ENCODE assay signal across 8 mouse cellular contexts in genomic region chr10:5922294-5922828, GRCm38 (mm10). TPM values are rescaled to one million over a fixed set of nuclear protein-coding genes. Genes with fewer than 3 reads are reported as not detected.
A peak's percentile ranks its signal among the peaks of the same experiment; 100 is the strongest.
DNase-seq lines count a peak whose midpoint lies in the region; ATAC-seq lines count a peak whose summit lies in the region.

Rgs17 (minus strand) TSS chr10:5922400.

- H3K27me3 ChIP-seq in embryonic facial prominence, embryonic 10.5 days (replicated peaks; ENCODE audit: low read depth, poor library complexity, severe bottlenecking): peaks cover 44% of the 10 kb centered on the region
- peaks cover 41% of the 10 kb centered on the region for H3K27me3 ChIP-seq in liver, embryonic 15.5 days

- no peak within 1 kb of the TSS for H3K9ac ChIP-seq in liver, embryonic 15.5 days

- no peaks in the 10 kb centered on the region for H3K36me3 ChIP-seq in embryonic facial prominence, embryonic 10.5 days (replicated peaks)
- H3K36me3 ChIP-seq in liver, embryonic 15.5 days (replicated peaks): no peaks in the 10 kb centered on the region

- peak within 1 kb of the TSS; percentile 54 for H3K4me2 ChIP-seq in liver, embryonic 15.5 days

- H3K27ac ChIP-seq in embryonic facial prominence, embryonic 10.5 days (replicated peaks): peak within 1 kb of the TSS; percentile 71
- H3K27ac ChIP-seq in liver, embryonic 15.5 days (replicated peaks): no peak within 1 kb of the TSS

- no peak for ATAC-seq in liver, embryonic 15.5 days (ENCODE audit: insufficient read depth)

- under 1% methylated on average over 33 of the region's 35 CpGs for WGBS in embryonic facial prominence, embryonic 10.5 days
- WGBS in liver, embryonic 15.5 days (ENCODE audit: insufficient replicate concordance): under 1% methylated on average over 24 of the region's 35 CpGs

- peaks cover 21% of the 10 kb centered on the region for H3K4me1 ChIP-seq in embryonic facial prominence, embryonic 10.5 days
- no peaks in the 10 kb centered on the region for H3K4me1 ChIP-seq in liver, embryonic 15.5 days (replicated peaks)

- H3K4me3 ChIP-seq in embryonic facial prominence, embryonic 10.5 days: peak within 1 kb of the TSS; percentile 75
- peak within 1 kb of the TSS; percentile 33 for H3K4me3 ChIP-seq in liver, embryonic 15.5 days (replicated peaks)

- no peaks in the 10 kb centered on the region for H3K9me3 ChIP-seq in embryonic facial prominence, embryonic 10.5 days
- H3K9me3 ChIP-seq in liver, embryonic 15.5 days (replicated peaks): no peaks in the 10 kb centered on the region

- peak; percentile 1 for DNase-seq in thymus, postnatal 25 days
- no peak for DNase-seq in thymus, adult 18-20 months
- DNase-seq in embryonic facial prominence, embryonic 10.5 days (ENCODE audit: low spot score): peak; percentile 87
- DNase-seq in heart, adult 8-10 months (ENCODE audit: low spot score): peak; percentile 11
- peak; percentile 61 to 69 for DNase-seq in kidney, postnatal 4 days
- DNase-seq in retina, postnatal 1 day: peak; percentile 89
- no peak for DNase-seq in spleen, postnatal 14 days (ENCODE audit: low spot score in 2 of 2)

RNA-seq across cellular contexts. Expression of gene Rgs17, which starts in this region (rescaled TPM):
- polyA plus RNA-seq in embryonic facial prominence, embryonic 10.5 days (2016; fragmentation: Nextera tagmentation; extraction: Ambion mirVana): 0.41 and 0.72 TPM in 2 replicates
- under 1 TPM; 0.47 to 0.75 (median 0.50) TPM for total RNA-seq in heart, adult 8-10 months (2022)
- polyA plus RNA-seq in liver, embryonic 15.5 days (2015; fragmentation: Nextera tagmentation; extraction: Ambion mirVana): 0.03 TPM in 1 of 2 replicates, not detected in the other

Comparison
In these comparisons a context has a peak if more than half of its experiments do, and no peak if none do; other contexts are left out.
1. DNase-seq: peak in thymus, postnatal 25 days (single experiment), kidney, postnatal 4 days (2 of 2) and retina, postnatal 1 day (single experiment); none in thymus, adult 18-20 months (0 of 2) and spleen, postnatal 14 days (0 of 2).
2. Peak in DNase-seq, H3K4me3 ChIP-seq and H3K27ac ChIP-seq in embryonic facial prominence, embryonic 10.5 days; RNA of the gene not detected or under 1 TPM.
3. Peak in DNase-seq in heart, adult 8-10 months; RNA of the gene not detected or under 1 TPM.